Mouse (Mus musculus): ENCODE data around the gene Minos1. TPM values are rescaled to one million over a fixed set of nuclear protein-coding genes. Genes with fewer than 3 reads are reported as not detected.

Minos1 gene
- polyA plus RNA-seq, 1 experiment from 2014 or later: 477 TPM

DNA sequence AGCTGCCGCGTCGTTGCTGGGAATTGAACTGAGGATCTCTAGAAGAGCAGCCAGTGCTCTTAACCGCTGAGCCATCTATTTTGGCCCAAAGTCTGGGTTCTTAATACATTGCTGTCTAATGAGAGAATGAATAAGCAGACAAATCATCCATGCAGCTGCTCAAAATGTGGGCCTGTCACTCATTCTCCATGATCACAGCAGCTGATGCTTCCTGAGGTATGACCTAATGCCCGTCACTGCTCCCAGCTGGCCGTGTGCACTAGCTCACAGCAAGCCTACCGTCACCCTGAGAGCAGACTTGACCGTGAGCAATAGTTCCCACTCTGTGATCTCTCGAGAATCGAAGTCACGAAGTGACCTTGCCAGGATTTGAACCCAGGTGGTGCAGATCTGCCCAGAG, 51.5 kb downstream of the Minos1 start:
- peaks cover 18% of the 10 kb centered on the region for H3K27me3 ChIP-seq (ENCODE audit: control insufficient read depth, insufficient read depth, low read length)
- H3K9me3 ChIP-seq (ENCODE audit: control insufficient read depth, low read depth, low read length): no peaks in the 10 kb centered on the region
- H3K36me3 ChIP-seq (ENCODE audit: control insufficient read depth, insufficient read depth, low read length): peaks cover 2% of the 10 kb centered on the region; the same call in 1 of the 2 replicates
- peaks cover 21% of the 10 kb centered on the region for H3K4me1 ChIP-seq (ENCODE audit: control insufficient read depth, insufficient read depth, low read length)
- WGBS: 80% methylated on average over 11 of the region's 11 CpGs
- H3K4me3 ChIP-seq (ENCODE audit: low read depth, low read length): no peak overlapping the region
- no peak overlapping the region for H3K9ac ChIP-seq (replicated peaks; ENCODE audit: low read depth, low read length)
- no peak overlapping the region for H3K27ac ChIP-seq (ENCODE audit: low read length)
- H3K4me2 ChIP-seq (replicated peaks; ENCODE audit: low read depth, low read length): no peak overlapping the region
- no peak for ATAC-seq (ENCODE audit: insufficient number of reproducible peaks, insufficient read depth, low FRiP score, low read depth)

DNA sequence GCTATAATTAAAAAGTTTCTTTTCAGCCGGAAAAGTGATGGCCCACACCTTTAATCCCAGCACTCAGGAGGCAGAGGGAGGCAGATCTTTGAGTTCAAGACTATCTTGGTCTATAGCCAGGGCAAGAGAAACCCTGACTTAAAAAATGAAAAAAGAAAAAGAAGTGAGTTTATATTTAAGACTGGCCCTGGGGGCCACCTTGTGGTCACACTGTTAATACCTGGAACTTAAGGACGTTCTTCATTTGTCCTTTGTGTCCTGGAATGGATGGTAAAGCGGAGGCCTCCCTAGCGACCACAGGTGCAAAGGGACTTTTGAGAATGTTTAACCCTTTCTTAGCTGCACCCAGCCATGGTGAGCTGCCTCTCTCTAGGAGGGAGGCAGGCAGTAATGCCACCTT, 52.2 kb downstream of the Minos1 start:
- Histone ChIP-seq H3K4me2 (replicated peaks; ENCODE audit: low read depth, low read length) (no peak overlapping the region), H3K36me3 (ENCODE audit: control insufficient read depth, insufficient read depth, low read length) (no peaks in the 10 kb centered on the region), H3K9ac (replicated peaks; ENCODE audit: low read depth, low read length) (no peak overlapping the region), H3K27me3 (ENCODE audit: control insufficient read depth, insufficient read depth, low read length) (peaks cover 25% of the 10 kb centered on the region), H3K27ac (ENCODE audit: low read length) (no peak overlapping the region), H3K4me1 (ENCODE audit: control insufficient read depth, insufficient read depth, low read length) (peaks cover 22% of the 10 kb centered on the region), H3K4me3 (ENCODE audit: low read depth, low read length) (no peak overlapping the region), H3K9me3 (ENCODE audit: control insufficient read depth, low read depth, low read length) (no peaks in the 10 kb centered on the region)
- no peak for ATAC-seq (ENCODE audit: insufficient number of reproducible peaks, insufficient read depth, low FRiP score, low read depth)
- WGBS: 18% methylated on average over 4 of the region's 4 CpGs

DNA sequence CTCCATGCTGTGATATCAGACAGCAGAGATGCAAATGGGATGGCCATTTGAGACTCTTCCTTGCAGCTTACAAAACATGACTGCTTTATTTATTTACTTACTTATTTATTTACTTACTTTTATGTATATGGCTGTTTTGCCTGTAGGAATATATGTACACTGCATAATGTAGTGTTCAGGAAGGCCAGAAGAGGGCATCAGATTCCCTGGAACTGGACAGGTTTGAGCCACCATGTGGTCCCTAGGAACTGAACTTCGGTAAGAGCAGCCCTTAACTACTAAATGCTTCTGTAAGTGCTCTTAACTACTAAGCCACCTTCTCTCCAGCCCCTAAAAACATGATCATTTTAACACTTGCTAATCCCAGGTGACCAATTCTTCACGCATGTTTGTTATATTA, 52.6 kb downstream of the Minos1 start:
- Histone ChIP-seq H3K4me2 (replicated peaks; ENCODE audit: low read depth, low read length) (no peak overlapping the region), H3K9me3 (ENCODE audit: control insufficient read depth, low read depth, low read length) (no peaks in the 10 kb centered on the region), H3K9ac (replicated peaks; ENCODE audit: low read depth, low read length) (no peak overlapping the region), H3K27ac (ENCODE audit: low read length) (no peak overlapping the region), H3K36me3 (ENCODE audit: control insufficient read depth, insufficient read depth, low read length) (no peaks in the 10 kb centered on the region), H3K4me1 (ENCODE audit: control insufficient read depth, insufficient read depth, low read length) (peaks cover 18% of the 10 kb centered on the region), H3K27me3 (ENCODE audit: control insufficient read depth, insufficient read depth, low read length) (peaks cover 29% of the 10 kb centered on the region), H3K4me3 (ENCODE audit: low read depth, low read length) (no peak overlapping the region)
- no peak for ATAC-seq (ENCODE audit: insufficient number of reproducible peaks, insufficient read depth, low FRiP score, low read depth)
- WGBS: 27% methylated on average over 2 of the region's 2 CpGs

DNA sequence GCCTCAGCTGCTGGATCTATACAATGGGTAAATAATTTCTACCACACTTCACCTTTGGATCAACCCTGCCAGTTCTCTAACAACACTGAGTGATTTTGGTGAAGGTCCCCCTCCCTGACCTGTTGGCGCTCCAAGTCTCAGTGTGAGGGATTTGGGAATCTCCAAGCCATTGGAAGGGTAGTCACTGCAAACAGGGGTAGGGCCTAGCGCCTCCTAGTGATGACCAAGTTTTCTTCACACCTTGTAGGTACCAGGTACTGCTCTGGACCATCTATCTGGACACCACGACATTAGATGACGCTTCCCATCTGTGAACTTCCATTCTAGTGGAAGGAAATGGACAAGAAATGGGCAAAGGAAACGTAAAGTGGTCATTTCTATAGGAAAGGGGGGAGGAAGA, 55.0 kb downstream of the Minos1 start:
- peak overlapping the region; percentile 97 for H3K4me2 ChIP-seq (replicated peaks; ENCODE audit: low read depth, low read length)
- peaks cover 35% of the 10 kb centered on the region for H3K27me3 ChIP-seq (ENCODE audit: control insufficient read depth, insufficient read depth, low read length)
- peaks cover 7% of the 10 kb centered on the region; the same call in 1 of the 2 replicates for H3K4me1 ChIP-seq (ENCODE audit: control insufficient read depth, insufficient read depth, low read length)
- no peak for ATAC-seq (ENCODE audit: insufficient number of reproducible peaks, insufficient read depth, low FRiP score, low read depth)
- H3K9me3 ChIP-seq (ENCODE audit: control insufficient read depth, low read depth, low read length): no peaks in the 10 kb centered on the region
- no peak overlapping the region for H3K9ac ChIP-seq (replicated peaks; ENCODE audit: low read depth, low read length)
- WGBS: 13% methylated on average over 5 of the region's 5 CpGs
- no peak overlapping the region for H3K27ac ChIP-seq (ENCODE audit: low read length)
- H3K36me3 ChIP-seq (ENCODE audit: control insufficient read depth, insufficient read depth, low read length): no peaks in the 10 kb centered on the region
- H3K4me3 ChIP-seq (ENCODE audit: low read depth, low read length): no peak overlapping the region; the same call in 1 of the 2 replicates

DNA sequence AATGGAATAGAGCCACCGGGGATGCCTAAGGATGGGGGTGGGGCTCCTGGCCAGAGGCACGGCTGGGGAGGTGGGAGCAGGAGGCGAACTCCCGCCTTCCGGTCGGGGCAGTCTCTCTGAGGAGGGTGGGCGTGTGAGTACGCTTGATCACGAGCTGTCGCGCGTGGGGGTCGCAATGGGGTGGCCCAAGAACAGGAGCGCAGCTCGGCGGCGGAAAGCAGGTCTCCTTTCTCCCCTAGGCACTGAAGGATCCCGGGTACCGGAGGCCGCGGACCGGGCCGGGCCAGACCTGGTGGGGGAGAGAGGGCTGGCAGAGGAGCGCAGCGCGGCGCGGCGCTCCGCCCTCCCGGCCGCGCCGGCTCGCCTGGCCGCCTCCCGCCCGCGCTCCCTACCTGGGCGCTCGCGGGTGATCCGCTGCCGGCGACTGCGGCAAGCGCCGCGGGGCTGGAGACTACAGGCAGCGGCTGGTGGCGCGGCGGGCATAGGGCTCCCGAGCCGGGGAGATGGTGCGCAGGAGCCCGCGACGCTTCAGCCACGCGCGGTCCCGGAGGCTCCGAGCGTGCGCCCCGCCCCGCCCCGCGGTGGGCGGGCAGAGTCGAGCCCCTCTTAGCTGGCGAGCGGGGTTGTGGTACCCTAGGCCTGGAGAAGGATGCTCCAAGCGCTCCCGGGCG, 55.7 kb downstream of the Minos1 start, which contains the start of gene Htr6:
Htr6 (minus strand) TSS at position 530 of the 671 bp plus-strand sequence.
- Histone ChIP-seq H3K27me3 (ENCODE audit: control insufficient read depth, insufficient read depth, low read length) (peaks cover 35% of the 10 kb centered on the region), H3K9me3 (ENCODE audit: control insufficient read depth, low read depth, low read length) (no peaks in the 10 kb centered on the region), H3K36me3 (ENCODE audit: control insufficient read depth, insufficient read depth, low read length) (no peaks in the 10 kb centered on the region), H3K27ac (ENCODE audit: low read length) (no peak within 1 kb of the TSS), H3K4me1 (ENCODE audit: control insufficient read depth, insufficient read depth, low read length) (peaks cover 7% of the 10 kb centered on the region; the same call in 1 of the 2 replicates), H3K4me3 (ENCODE audit: low read depth, low read length) (peak within 1 kb of the TSS; percentile 44), H3K4me2 (replicated peaks; ENCODE audit: low read depth, low read length) (peak within 1 kb of the TSS; percentile 97), H3K9ac (replicated peaks; ENCODE audit: low read depth, low read length) (no peak within 1 kb of the TSS; the same call in 1 of the 2 replicates)
- ATAC-seq (ENCODE audit: insufficient number of reproducible peaks, insufficient read depth, low FRiP score, low read depth): no peak; the same call in 1 of the 2 replicates
- WGBS: under 1% methylated on average over 71 of the region's 77 CpGs

DNA sequence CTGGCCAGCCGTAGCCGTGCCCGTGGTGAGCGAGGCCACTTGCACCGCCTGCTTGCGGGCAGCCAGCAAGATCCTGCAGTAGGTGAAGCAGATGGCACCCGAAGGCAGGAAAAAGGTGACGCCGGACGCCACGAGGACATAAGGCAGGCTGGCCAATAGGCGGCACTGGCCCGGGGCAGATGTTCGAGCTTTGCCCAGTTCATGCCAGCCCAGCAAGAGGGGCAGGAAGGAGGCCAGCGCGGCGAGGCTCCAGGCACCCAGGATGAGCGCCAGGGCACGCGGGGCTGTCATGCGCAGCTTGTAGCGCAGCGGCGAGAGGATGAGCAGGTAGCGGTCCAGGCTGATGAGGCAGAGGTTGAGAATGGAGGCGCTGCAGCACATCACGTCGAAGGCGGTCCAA, 56.9 kb downstream of the Minos1 start:
- ATAC-seq (ENCODE audit: insufficient number of reproducible peaks, insufficient read depth, low FRiP score, low read depth): no peak
- no peaks in the 10 kb centered on the region for H3K9me3 ChIP-seq (ENCODE audit: control insufficient read depth, low read depth, low read length)
- no peaks in the 10 kb centered on the region for H3K36me3 ChIP-seq (ENCODE audit: control insufficient read depth, insufficient read depth, low read length)
- peak overlapping the region; percentile 44 for H3K4me3 ChIP-seq (ENCODE audit: low read depth, low read length)
- no peak overlapping the region for H3K27ac ChIP-seq (ENCODE audit: low read length)
- H3K4me1 ChIP-seq (ENCODE audit: control insufficient read depth, insufficient read depth, low read length): peaks cover 7% of the 10 kb centered on the region; the same call in 1 of the 2 replicates
- no peak overlapping the region for H3K4me2 ChIP-seq (replicated peaks; ENCODE audit: low read depth, low read length)
- H3K27me3 ChIP-seq (ENCODE audit: control insufficient read depth, insufficient read depth, low read length): peaks cover 35% of the 10 kb centered on the region
- WGBS: 20% methylated on average over 29 of the region's 29 CpGs
- no peak overlapping the region for H3K9ac ChIP-seq (replicated peaks; ENCODE audit: low read depth, low read length)

DNA sequence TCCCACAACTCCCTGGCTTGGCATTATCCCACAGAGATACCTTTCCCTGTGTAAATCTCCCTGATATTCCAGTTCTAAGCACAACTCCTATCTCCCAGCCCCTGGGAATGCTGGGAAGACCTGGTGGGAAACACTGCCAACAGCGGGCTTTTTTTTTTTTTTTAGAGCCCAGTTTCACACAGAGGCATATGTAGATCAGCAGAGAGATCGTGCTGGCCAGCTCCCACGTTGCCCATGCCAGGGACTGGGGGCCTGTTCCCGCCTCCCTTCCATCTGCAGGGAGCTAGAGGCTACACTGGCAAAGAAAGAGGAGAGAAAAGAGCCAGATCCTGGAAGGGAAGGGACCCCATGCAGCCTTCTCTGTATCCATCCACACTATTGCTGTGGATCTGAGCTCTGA, 62.6 kb downstream of the Minos1 start:
- H3K36me3 ChIP-seq (ENCODE audit: control insufficient read depth, insufficient read depth, low read length): no peaks in the 10 kb centered on the region
- no peak overlapping the region for H3K9ac ChIP-seq (replicated peaks; ENCODE audit: low read depth, low read length)
- no peaks in the 10 kb centered on the region for H3K9me3 ChIP-seq (ENCODE audit: control insufficient read depth, low read depth, low read length)
- no peak overlapping the region for H3K4me3 ChIP-seq (ENCODE audit: low read depth, low read length)
- ATAC-seq (ENCODE audit: insufficient number of reproducible peaks, insufficient read depth, low FRiP score, low read depth): no peak
- H3K4me1 ChIP-seq (ENCODE audit: control insufficient read depth, insufficient read depth, low read length): no peaks in the 10 kb centered on the region
- H3K4me2 ChIP-seq (replicated peaks; ENCODE audit: low read depth, low read length): no peak overlapping the region
- H3K27ac ChIP-seq (ENCODE audit: low read length): no peak overlapping the region
- H3K27me3 ChIP-seq (ENCODE audit: control insufficient read depth, insufficient read depth, low read length): 0 out of 2 replicates have a peak, but pooled peaks cover 6% of the 10 kb centered on the region
- 32% methylated on average over 4 of the region's 4 CpGs for WGBS

DNA sequence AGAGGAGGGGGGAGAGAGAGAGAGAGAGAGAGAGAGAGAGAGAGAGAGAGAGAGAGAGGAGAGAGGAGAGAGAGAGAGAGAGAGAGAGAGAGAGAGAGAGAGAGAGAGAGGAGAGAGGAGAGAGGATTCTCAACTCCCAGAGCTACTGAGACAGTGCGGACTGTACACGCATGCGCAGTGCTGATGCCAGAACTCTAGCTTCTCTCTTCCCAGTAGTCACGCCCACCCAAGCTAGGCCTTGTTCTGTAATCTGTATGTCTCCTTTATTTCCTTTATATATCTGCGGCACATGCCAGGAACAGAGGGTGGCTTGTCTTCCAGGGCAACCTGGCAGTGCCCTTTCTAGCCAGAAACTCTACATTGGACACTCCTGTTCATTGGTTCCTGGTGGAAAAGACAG, 66.1 kb downstream of the Minos1 start:
- no peak overlapping the region for H3K9ac ChIP-seq (replicated peaks; ENCODE audit: low read depth, low read length)
- no peaks in the 10 kb centered on the region for H3K27me3 ChIP-seq (ENCODE audit: control insufficient read depth, insufficient read depth, low read length)
- no peak overlapping the region for H3K4me2 ChIP-seq (replicated peaks; ENCODE audit: low read depth, low read length)
- H3K27ac ChIP-seq (ENCODE audit: low read length): no peak overlapping the region
- WGBS: 92% methylated on average over 5 of the region's 5 CpGs
- H3K4me1 ChIP-seq (ENCODE audit: control insufficient read depth, insufficient read depth, low read length): no peaks in the 10 kb centered on the region
- no peaks in the 10 kb centered on the region for H3K36me3 ChIP-seq (ENCODE audit: control insufficient read depth, insufficient read depth, low read length)
- H3K9me3 ChIP-seq (ENCODE audit: control insufficient read depth, low read depth, low read length): no peaks in the 10 kb centered on the region
- H3K4me3 ChIP-seq (ENCODE audit: low read depth, low read length): no peak overlapping the region
- no peak for ATAC-seq (ENCODE audit: insufficient number of reproducible peaks, insufficient read depth, low FRiP score, low read depth)

DNA sequence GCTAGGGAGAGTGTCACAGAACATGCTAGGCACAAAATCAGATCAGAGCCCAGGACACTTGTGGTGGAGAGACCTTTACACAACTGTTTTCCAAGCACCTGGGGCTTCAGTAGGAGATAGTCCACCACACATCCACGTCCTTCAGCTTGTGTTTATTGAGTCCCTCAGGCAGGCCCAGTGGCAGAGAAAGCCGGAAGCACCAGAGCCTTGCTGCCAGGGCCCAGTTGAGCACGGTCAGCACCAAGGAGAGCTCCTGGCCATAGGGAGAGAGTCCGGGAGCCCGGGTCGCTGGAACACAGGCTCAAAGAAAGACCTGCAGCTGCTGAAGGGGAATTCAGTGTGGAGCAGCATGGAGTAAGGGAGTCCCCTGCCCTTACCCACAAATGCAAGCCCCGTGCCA, 71.3 kb downstream of the Minos1 start:
- no peak overlapping the region for H3K4me2 ChIP-seq (replicated peaks; ENCODE audit: low read depth, low read length)
- H3K9ac ChIP-seq (replicated peaks; ENCODE audit: low read depth, low read length): no peak overlapping the region
- no peak for ATAC-seq (ENCODE audit: insufficient number of reproducible peaks, insufficient read depth, low FRiP score, low read depth)
- H3K36me3 ChIP-seq (ENCODE audit: control insufficient read depth, insufficient read depth, low read length): no peaks in the 10 kb centered on the region
- H3K4me3 ChIP-seq (ENCODE audit: low read depth, low read length): no peak overlapping the region
- H3K27me3 ChIP-seq (ENCODE audit: control insufficient read depth, insufficient read depth, low read length): no peaks in the 10 kb centered on the region
- H3K9me3 ChIP-seq (ENCODE audit: control insufficient read depth, low read depth, low read length): no peaks in the 10 kb centered on the region
- H3K27ac ChIP-seq (ENCODE audit: low read length): no peak overlapping the region
- no peaks in the 10 kb centered on the region for H3K4me1 ChIP-seq (ENCODE audit: control insufficient read depth, insufficient read depth, low read length)
- WGBS: 5% methylated on average over 7 of the region's 7 CpGs
